Mouse (Mus musculus) forebrain, embryonic 15.5 days (tissue): Measurements from ENCODE around the gene 4930583I09Rik. TPM values are rescaled to one million over a fixed set of nuclear protein-coding genes. Genes with fewer than 3 reads are reported as not detected.

Source experiments
- ATAC-seq: fragments of 200-750 bp; cut with Nextera tagmentation; replicated peaks from 2 replicates; pipeline ENCODE4 v1.8.0; 2017; ENCODE audit warnings: mild to moderate bottlenecking, moderate TSS enrichment, moderate library complexity
- H3K27ac ChIP-seq: fragments of 300-500 bp; sonication (generic); replicated peaks from 2 replicates; pipeline ENCODE4 v1.5.1; 2015; ENCODE audit warnings: mild to moderate bottlenecking, inconsistent platforms
- H3K27me3 ChIP-seq: fragments of 300-500 bp; sonication (generic); 2 replicates; pipeline ENCODE4 v1.6.1; 2015; ENCODE audit warnings: inconsistent platforms
- H3K36me3 ChIP-seq: fragments of 300-500 bp; sonication (generic); 2 replicates; pipeline ENCODE4 v1.6.1; 2015; ENCODE audit warnings: mild to moderate bottlenecking, inconsistent platforms
- H3K4me1 ChIP-seq: fragments of 300-500 bp; sonication (generic); 2 replicates; pipeline ENCODE4 v1.6.1; 2015; ENCODE audit warnings: inconsistent platforms
- H3K4me2 ChIP-seq: fragments of 300-500 bp; sonication (generic); replicated peaks from 2 replicates; pipeline ENCODE4 v1.6.1; 2015; ENCODE audit warnings: mild to moderate bottlenecking, inconsistent platforms
- H3K4me3 ChIP-seq: fragments of 300-500 bp; sonication (generic); 2 replicates; pipeline ENCODE4 v1.5.1; 2015; ENCODE audit warnings: mild to moderate bottlenecking, inconsistent platforms
- H3K9ac ChIP-seq: fragments of 300-500 bp; sonication (generic); replicated peaks from 2 replicates; pipeline ENCODE4 v1.6.1; 2015; ENCODE audit warnings: mild to moderate bottlenecking, inconsistent platforms
- H3K9me3 ChIP-seq: fragments of 300-500 bp; sonication (generic); 2 replicates; pipeline ENCODE4 v1.6.1; 2016; ENCODE audit warnings: inconsistent platforms
- WGBS: fragments of 180-500 bp; shearing (Covaris S2); methylation state at CpG from one replicate; pipeline ENCODE4 v1.1.7; 2015; ENCODE audit warnings: mixed read lengths; 5-methylcytosine and 5-hydroxymethylcytosine counted together
- polyA plus RNA-seq: library from polyadenylated mRNA; unstranded; fragments of >200 nt; fragmentation: Nextera tagmentation; extraction: Ambion mirVana; gene quantifications from 2 replicates; pipeline ENCODE4 v1.2.1, GENCODE M21; 2015

Gene 4930583I09Rik
- polyA plus RNA-seq, result not detected in 2 replicates

DNA sequence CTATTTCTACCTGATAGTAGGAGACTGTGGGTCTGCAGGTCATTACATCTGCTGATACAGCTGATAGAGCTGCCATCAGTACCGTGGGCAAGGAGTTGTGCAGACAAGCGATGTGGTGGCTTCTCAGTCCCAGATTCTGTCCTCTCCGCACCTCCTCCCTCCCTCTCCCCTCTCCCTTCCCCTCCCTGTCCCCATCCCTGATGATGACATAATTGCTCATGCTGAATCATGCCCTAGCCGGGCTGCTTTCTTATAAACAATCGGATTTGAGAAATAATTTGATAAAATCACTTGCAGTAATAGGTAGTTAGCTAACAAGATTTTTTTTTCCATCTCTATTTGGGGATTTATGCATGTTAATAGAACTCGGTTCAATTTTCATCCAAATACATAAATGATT lies at the start of gene 4930583I09Rik:
Gene 4930583I09Rik, minus strand, starts transcription at position 144 of the 400 bp plus-strand sequence.
- Histone ChIP-seq H3K4me1 (peaks cover 13% of the 10 kb centered on the region; the same call in 1 of the 2 replicates), H3K9ac (no peak within 1 kb of the TSS), H3K27me3 (no peaks in the 10 kb centered on the region), H3K4me2 (peak within 1 kb of the TSS; percentile 11; the same call in 1 of the 2 replicates), H3K4me3 (no peak within 1 kb of the TSS), H3K27ac (no peak within 1 kb of the TSS), H3K9me3 (no peaks in the 10 kb centered on the region), H3K36me3 (no peaks in the 10 kb centered on the region)
- ATAC-seq, result no peak
- WGBS, result 57% methylated on average over 6 of the region's 6 CpGs

DNA sequence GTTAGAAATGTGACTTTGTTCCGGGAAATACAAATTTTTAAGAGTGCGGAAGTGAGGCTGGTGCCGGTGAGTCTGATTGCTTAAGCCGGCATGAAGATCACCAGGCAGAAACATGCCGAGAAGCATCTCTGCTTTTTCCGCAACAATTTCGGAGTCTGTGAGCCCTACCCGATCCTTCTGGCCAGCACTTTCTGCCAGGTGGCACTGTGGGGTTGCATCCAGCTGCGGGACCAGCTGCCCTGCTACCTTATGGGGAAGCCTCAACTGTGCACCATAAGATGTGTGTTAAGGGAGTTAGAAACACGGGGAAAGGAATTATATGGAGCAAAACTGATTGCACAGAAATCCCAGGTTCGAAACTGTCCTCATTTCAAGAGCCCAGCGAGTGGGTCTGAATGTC lies 40.2 kb upstream of the 4930583I09Rik start:
- WGBS, result 89% methylated on average over 12 of the region's 12 CpGs
- H3K4me2 ChIP-seq, result no peak overlapping the region
- H3K4me1 ChIP-seq, result 0 out of 2 replicates have a peak, but pooled peaks cover 2% of the 10 kb centered on the region
- no peaks in the 10 kb centered on the region for H3K9me3 ChIP-seq
- H3K4me3 ChIP-seq, result no peak overlapping the region
- H3K27ac ChIP-seq, result no peak overlapping the region
- no peak overlapping the region for H3K9ac ChIP-seq
- no peaks in the 10 kb centered on the region for H3K27me3 ChIP-seq
- ATAC-seq, result no peak
- no peaks in the 10 kb centered on the region for H3K36me3 ChIP-seq

DNA sequence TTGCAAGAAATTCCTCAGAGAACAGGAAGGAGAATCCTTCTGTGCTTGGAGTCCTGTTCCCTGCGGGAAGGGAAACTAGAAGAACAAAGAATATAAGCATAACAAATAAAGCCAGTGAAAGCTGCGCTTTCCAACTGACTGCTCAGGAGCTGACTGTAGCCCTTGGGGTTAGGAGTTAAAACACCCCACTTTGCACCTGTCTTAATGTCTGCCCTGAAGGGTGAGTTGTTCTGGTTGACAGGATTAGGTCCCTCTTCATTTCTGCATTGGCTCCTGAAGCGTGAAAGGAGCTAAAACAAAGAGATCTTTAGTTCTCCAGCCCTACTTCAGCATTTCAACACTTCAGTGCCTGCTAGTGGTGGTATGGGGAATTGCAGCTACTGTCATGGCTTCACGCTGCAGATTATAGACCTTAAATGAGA lies 37.8 kb upstream of the 4930583I09Rik start:
- Histone ChIP-seq H3K4me2 (no peak overlapping the region), H3K4me3 (no peak overlapping the region), H3K9me3 (no peaks in the 10 kb centered on the region), H3K27me3 (no peaks in the 10 kb centered on the region), H3K27ac (no peak overlapping the region), H3K4me1 (0 out of 2 replicates have a peak, but pooled peaks cover 2% of the 10 kb centered on the region), H3K9ac (no peak overlapping the region), H3K36me3 (no peaks in the 10 kb centered on the region)
- ATAC-seq, result no peak
- 17% methylated on average over 4 of the region's 4 CpGs for WGBS

DNA sequence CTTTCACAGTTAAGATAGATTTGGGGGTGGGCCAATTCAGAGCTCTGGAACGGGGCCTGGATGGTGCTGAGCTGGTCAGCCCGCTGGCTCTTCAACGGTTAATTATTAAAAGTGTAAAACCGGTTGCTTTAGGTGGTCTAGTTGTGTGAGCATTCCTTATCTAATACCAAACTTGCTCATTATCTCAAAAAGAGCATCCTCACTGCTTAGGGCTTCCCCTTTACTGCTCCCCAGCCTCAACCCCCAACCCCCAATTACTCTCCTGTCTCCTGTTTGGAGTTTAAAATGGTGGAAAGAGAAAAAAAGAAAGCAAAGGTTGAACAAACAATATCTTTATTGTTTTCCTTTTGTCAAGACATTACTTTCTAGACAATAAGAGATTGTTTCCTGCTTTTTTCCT lies 27.9 kb upstream of the 4930583I09Rik start:
- H3K27me3 ChIP-seq, result no peaks in the 10 kb centered on the region
- no peak for ATAC-seq
- no peak overlapping the region for H3K4me2 ChIP-seq
- H3K9me3 ChIP-seq, result no peaks in the 10 kb centered on the region
- no peak overlapping the region for H3K4me3 ChIP-seq
- no peak overlapping the region for H3K27ac ChIP-seq
- H3K4me1 ChIP-seq, result no peaks in the 10 kb centered on the region
- WGBS, result 74% methylated on average over 4 of the region's 4 CpGs
- H3K9ac ChIP-seq, result no peak overlapping the region
- H3K36me3 ChIP-seq, result no peaks in the 10 kb centered on the region

DNA sequence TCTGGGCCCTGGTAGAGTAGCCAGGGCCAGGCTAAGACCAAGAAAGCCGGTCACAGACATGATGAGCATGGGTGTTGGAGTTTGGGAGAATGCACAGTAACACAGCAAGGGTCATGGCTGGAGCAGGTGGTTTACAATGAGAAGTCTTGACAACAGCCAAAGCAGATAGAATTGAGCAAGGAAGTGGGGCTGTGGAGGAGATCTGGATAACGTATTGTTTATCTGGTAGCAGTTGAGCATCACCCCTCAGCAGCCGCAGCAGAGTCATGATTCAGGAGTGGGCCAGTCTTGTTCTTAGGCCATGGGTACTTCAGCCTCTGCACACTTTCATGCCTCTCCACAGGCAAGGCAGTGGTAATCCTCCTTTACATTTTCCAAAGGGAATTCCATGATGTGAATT lies 25.1 kb upstream of the 4930583I09Rik start:
- WGBS, result 91% methylated on average over 3 of the region's 3 CpGs
- Histone ChIP-seq H3K27me3 (no peaks in the 10 kb centered on the region), H3K36me3 (no peaks in the 10 kb centered on the region), H3K9me3 (no peaks in the 10 kb centered on the region), H3K27ac (no peak overlapping the region), H3K4me2 (no peak overlapping the region), H3K4me1 (no peaks in the 10 kb centered on the region), H3K9ac (no peak overlapping the region), H3K4me3 (no peak overlapping the region)
- ATAC-seq, result no peak

DNA sequence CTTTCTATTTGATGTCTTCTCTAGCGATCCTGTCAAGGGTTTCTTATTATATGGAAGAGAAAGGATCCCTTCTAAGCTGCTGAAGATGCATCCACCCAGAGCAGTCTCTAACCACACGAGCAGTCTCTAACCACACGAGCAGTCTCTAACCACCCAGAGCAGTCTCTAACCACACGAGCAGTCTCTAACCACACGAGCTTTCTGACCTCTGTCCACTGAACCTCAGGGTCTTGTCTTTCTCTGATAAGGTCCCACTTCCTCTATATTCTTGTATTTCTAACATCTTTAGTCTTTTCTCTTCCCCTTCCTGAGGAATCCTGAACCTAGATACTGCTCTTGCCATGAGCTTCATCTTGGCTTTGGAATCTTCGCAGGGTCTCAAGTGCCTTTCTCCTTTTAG lies 23.0 kb upstream of the 4930583I09Rik start:
- no peaks in the 10 kb centered on the region for H3K9me3 ChIP-seq
- no peaks in the 10 kb centered on the region for H3K4me1 ChIP-seq
- no peak overlapping the region for H3K27ac ChIP-seq
- no peak for ATAC-seq
- H3K9ac ChIP-seq, result no peak overlapping the region
- H3K4me3 ChIP-seq, result no peak overlapping the region
- H3K27me3 ChIP-seq, result no peaks in the 10 kb centered on the region
- H3K36me3 ChIP-seq, result no peaks in the 10 kb centered on the region
- no peak overlapping the region for H3K4me2 ChIP-seq
- WGBS, result 87% methylated on average over 6 of the region's 6 CpGs

DNA sequence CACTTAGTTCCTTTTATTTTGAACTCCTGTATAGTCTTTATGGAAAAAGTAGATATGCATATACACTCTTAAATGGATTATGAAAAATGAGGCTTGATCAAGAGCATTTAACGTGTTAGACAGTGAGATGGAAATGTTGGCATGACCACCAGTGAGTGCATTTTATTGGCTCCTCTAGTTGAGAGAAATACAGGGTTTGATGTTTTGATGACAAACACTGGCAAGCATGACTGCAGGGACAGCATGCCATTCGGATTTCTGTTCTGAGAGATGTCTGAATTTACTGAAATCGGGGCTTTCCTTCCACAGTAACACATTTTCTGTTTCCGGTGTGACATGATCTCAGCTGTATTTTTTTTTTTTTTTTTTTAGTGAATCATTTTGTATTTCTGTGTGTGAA lies 12.2 kb upstream of the 4930583I09Rik start:
- Histone ChIP-seq H3K27ac (no peak overlapping the region), H3K9ac (no peak overlapping the region), H3K36me3 (no peaks in the 10 kb centered on the region), H3K9me3 (no peaks in the 10 kb centered on the region), H3K4me1 (no peaks in the 10 kb centered on the region), H3K27me3 (no peaks in the 10 kb centered on the region), H3K4me3 (no peak overlapping the region), H3K4me2 (no peak overlapping the region)
- 68% methylated on average over 4 of the region's 4 CpGs for WGBS
- no peak for ATAC-seq

DNA sequence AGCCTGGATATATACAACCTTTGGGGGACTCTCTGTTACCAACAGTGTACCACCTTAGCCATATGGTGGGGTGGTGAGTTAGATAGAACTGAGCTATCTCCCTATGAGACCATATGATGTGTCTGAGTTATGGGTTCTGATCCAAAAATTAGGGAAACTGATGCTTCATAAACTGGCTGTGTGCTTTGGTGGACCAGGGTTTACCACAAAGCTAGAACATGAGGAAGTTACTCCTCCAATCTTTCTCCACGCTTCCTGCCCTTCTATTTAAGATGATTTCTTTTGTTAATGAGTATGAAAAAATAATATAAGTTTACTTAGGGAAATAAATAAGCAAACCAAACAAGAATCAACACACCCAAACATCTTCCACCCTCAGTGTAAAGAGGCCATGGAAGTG lies 10.8 kb upstream of the 4930583I09Rik start:
- no peak for ATAC-seq
- no peak overlapping the region for H3K9ac ChIP-seq
- no peaks in the 10 kb centered on the region for H3K9me3 ChIP-seq
- H3K4me2 ChIP-seq, result no peak overlapping the region
- no peak overlapping the region for H3K27ac ChIP-seq
- 87% methylated on average over 1 of the region's 1 CpGs for WGBS
- H3K4me3 ChIP-seq, result no peak overlapping the region
- no peaks in the 10 kb centered on the region for H3K27me3 ChIP-seq
- no peaks in the 10 kb centered on the region for H3K4me1 ChIP-seq
- H3K36me3 ChIP-seq, result no peaks in the 10 kb centered on the region

DNA sequence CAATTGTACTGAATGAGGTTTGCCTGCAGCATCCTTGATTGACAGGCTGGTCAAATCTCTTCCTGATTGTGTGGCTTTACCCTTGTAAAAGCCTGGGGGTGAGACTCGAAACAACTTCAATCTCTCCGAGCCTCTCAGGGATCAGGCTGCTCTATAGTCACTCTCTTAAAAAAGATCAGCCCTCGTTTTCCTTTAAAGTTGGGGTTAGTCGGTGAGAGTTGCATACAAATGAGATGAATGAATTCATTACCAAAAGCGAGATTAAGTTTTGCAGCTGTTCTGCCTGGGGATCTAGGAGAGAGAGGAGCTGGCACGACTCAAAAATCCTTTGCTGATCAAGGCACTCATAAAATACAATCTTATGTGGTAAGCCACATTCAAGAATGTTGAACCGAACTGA lies 1.0 kb upstream of the 4930583I09Rik start:
- H3K27ac ChIP-seq, result no peak overlapping the region
- H3K36me3 ChIP-seq, result no peaks in the 10 kb centered on the region
- no peaks in the 10 kb centered on the region for H3K9me3 ChIP-seq
- peak; percentile 74 for ATAC-seq
- H3K4me1 ChIP-seq, result peaks cover 13% of the 10 kb centered on the region; the same call in 1 of the 2 replicates
- no peak overlapping the region for H3K4me3 ChIP-seq
- H3K4me2 ChIP-seq, result peak overlapping the region; percentile 11; the same call in 1 of the 2 replicates
- H3K27me3 ChIP-seq, result no peaks in the 10 kb centered on the region
- no peak overlapping the region for H3K9ac ChIP-seq
- 3% methylated on average over 7 of the region's 7 CpGs for WGBS

DNA sequence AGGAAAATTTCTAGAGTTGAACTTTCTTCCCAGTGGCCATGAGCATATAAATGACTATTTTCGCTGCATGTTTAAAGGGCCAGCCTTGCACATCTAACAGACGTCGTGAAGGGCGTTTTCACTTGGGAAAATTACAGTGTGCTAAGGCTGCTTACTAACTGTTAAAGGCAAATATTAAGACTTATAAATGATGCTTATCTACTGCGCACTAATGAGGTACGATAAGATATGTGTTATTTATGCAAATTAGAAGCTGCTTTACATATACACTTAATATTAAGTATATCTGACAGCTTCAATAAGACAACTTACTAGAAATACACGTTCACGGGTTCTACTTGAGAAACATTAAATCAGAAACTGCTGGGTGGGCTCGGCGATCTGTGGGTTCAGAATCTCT lies 481 bp upstream of the 4930583I09Rik start:
- ATAC-seq, result peak; percentile 30; the same call in 1 of the 2 replicates
- H3K9ac ChIP-seq, result no peak overlapping the region
- no peaks in the 10 kb centered on the region for H3K9me3 ChIP-seq
- no peak overlapping the region for H3K4me2 ChIP-seq
- no peaks in the 10 kb centered on the region for H3K27me3 ChIP-seq
- H3K27ac ChIP-seq, result no peak overlapping the region
- peaks cover 13% of the 10 kb centered on the region; the same call in 1 of the 2 replicates for H3K4me1 ChIP-seq
- 65% methylated on average over 10 of the region's 10 CpGs for WGBS
- no peaks in the 10 kb centered on the region for H3K36me3 ChIP-seq
- no peak overlapping the region for H3K4me3 ChIP-seq

DNA sequence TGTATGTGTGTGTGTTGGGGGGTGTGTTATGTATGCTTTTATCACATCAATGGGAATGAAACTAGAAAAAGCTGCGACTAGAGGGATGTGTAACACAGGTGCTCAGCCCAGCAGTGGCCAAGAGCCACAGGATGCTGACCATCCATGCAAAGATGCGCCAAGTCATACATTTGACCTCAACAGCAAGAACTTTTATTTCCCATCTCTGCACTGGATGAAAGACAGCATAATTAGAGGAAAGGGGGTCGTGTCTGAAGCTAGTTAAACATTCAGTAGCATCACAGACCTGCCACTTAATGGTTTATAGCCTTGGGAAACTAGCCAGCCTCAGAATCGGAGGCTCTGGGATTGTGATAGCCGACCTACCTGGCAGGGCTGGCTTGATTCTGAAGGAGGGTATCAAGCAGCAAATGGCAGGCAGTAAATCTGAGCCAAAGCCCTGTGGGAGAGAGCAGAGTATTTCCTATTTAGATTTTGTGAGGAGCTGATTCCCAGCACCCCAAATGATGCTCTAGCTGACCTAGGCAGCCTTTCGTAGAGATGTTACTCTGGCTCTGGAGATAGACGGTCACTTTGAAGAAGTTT lies 1.9 kb downstream of the 4930583I09Rik start:
- no peak overlapping the region for H3K9ac ChIP-seq
- H3K4me2 ChIP-seq, result no peak overlapping the region
- H3K9me3 ChIP-seq, result no peaks in the 10 kb centered on the region
- H3K27me3 ChIP-seq, result no peaks in the 10 kb centered on the region
- WGBS, result 78% methylated on average over 7 of the region's 7 CpGs
- H3K36me3 ChIP-seq, result no peaks in the 10 kb centered on the region
- no peak overlapping the region for H3K4me3 ChIP-seq
- H3K4me1 ChIP-seq, result peaks cover 13% of the 10 kb centered on the region; the same call in 1 of the 2 replicates
- ATAC-seq, result no peak
- H3K27ac ChIP-seq, result no peak overlapping the region

DNA sequence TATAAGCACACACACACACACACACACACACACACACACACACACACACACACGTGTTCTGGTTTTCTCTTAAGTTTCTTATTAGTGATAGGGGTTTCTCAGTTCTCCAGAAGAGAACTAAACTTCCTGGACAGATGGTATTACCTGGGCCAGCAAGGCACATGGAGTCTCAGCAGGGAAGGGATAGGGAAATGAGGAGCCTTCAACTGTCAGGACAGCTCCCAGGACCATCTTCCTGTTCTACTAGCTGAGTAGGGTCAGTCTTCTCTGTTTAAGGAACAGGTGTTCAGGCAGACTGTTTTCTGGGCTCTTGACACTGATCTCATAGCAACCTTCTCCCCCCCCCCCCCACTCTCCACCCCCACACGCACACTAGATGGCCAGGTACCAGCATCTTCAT lies 2.8 kb downstream of the 4930583I09Rik start:
- ATAC-seq, result no peak
- Histone ChIP-seq H3K9ac (no peak overlapping the region), H3K36me3 (no peaks in the 10 kb centered on the region), H3K9me3 (no peaks in the 10 kb centered on the region), H3K4me2 (no peak overlapping the region), H3K27ac (no peak overlapping the region), H3K4me1 (peaks cover 13% of the 10 kb centered on the region; the same call in 1 of the 2 replicates), H3K27me3 (no peaks in the 10 kb centered on the region), H3K4me3 (no peak overlapping the region)
- WGBS, result 97% methylated on average over 2 of the region's 2 CpGs

DNA sequence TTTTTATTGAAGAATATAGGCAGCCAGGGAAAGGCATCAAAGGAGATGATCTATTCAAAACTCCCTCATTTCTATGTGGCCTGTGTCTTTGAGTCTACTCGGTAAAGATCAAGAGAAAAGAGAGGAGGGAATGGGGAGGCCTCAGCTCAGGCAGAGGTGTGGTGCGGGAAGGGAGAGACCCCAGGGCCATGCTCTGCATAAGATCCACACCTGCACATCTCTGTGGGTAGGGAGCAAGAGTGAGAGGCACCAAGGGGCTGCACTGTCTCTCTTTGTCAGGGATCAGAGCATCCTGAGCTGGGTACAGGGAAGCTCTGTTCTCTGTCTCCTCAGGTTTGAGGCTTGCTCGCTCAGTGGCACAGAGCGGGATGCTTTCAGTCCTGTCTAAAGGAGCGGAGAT lies 8.4 kb downstream of the 4930583I09Rik start:
- Histone ChIP-seq H3K4me3 (no peak overlapping the region), H3K9ac (no peak overlapping the region), H3K36me3 (no peaks in the 10 kb centered on the region), H3K27ac (no peak overlapping the region), H3K4me1 (no peaks in the 10 kb centered on the region), H3K9me3 (no peaks in the 10 kb centered on the region), H3K27me3 (no peaks in the 10 kb centered on the region), H3K4me2 (no peak overlapping the region)
- ATAC-seq, result no peak
- 86% methylated on average over 5 of the region's 5 CpGs for WGBS
